Mouse (Mus musculus): ENCODE data around the gene Chd8.
"Not testable (repeated sequence)": the region's sequence is repeated elsewhere in the genome, so short reads cannot be mapped to it uniquely, and the experiment has no call there.

Gene Chd8

GRCm38 (mm10) chr14:52257484-52258213 is at the start of gene Chd8:
Gene Chd8, minus strand, starts transcription at chr14:52257780.
- DNase-seq (ENCODE audit: low spot score) = peak; percentile 98

GRCm38 (mm10) chr14:52306100-52306499 is 48.5 kb upstream of the Chd8 start:
- DNase-seq (ENCODE audit: low spot score) = no peak

- DNase-seq (ENCODE audit: low spot score) = peak; percentile 92
Observed at GRCm38 (mm10) chr14:52304644-52305271, 47.2 kb upstream of the Chd8 start, which contains the start of gene Mettl3. Gene Mettl3, minus strand, starts transcription at chr14:52305128.

- DNase-seq (ENCODE audit: low spot score) = not testable (repeated sequence)
Observed at GRCm38 (mm10) chr14:52303517-52303916, 45.9 kb upstream of the Chd8 start.

- no peak for DNase-seq (ENCODE audit: low spot score)
Observed at GRCm38 (mm10) chr14:52295558-52296264, 38.1 kb upstream of the Chd8 start.

- DNase-seq (ENCODE audit: low spot score) = no peak
Observed at GRCm38 (mm10) chr14:52284191-52284590, 26.6 kb upstream of the Chd8 start.

GRCm38 (mm10) chr14:52283629-52284028 is 26.0 kb upstream of the Chd8 start:
- no peak for DNase-seq (ENCODE audit: low spot score)

- DNase-seq (ENCODE audit: low spot score) = no peak
Observed at GRCm38 (mm10) chr14:52279747-52280120, 22.2 kb upstream of the Chd8 start.

- DNase-seq (ENCODE audit: low spot score) = peak; percentile 98
Observed at GRCm38 (mm10) chr14:52278932-52279746, 21.6 kb upstream of the Chd8 start, which contains the start of the genes Tox4 and Rab2b. Gene Tox4, plus strand, starts transcription at chr14:52279146. Gene Rab2b, minus strand, starts transcription at chr14:52279545.

GRCm38 (mm10) chr14:52277210-52277609 is 19.6 kb upstream of the Chd8 start:
- DNase-seq (ENCODE audit: low spot score) = no peak

- DNase-seq (ENCODE audit: low spot score) = no peak
Observed at GRCm38 (mm10) chr14:52272781-52273180, 15.2 kb upstream of the Chd8 start.

GRCm38 (mm10) chr14:52256311-52257175 is 1.0 kb downstream of the Chd8 start:
- no peak for DNase-seq (ENCODE audit: low spot score)

GRCm38 (mm10) chr14:52246129-52246528 is 11.5 kb downstream of the Chd8 start:
- DNase-seq (ENCODE audit: low spot score) = no peak

- DNase-seq (ENCODE audit: low spot score) = no peak
Observed at GRCm38 (mm10) chr14:52244690-52245042, 12.9 kb downstream of the Chd8 start.

GRCm38 (mm10) chr14:52244041-52244689 is 13.4 kb downstream of the Chd8 start:
- DNase-seq (ENCODE audit: low spot score) = peak; percentile 100

GRCm38 (mm10) chr14:52236216-52236615 is 21.4 kb downstream of the Chd8 start:
- DNase-seq (ENCODE audit: low spot score) = no peak

GRCm38 (mm10) chr14:52235165-52235564 is 22.4 kb downstream of the Chd8 start:
- DNase-seq (ENCODE audit: low spot score) = no peak

- no peak for DNase-seq (ENCODE audit: low spot score)
Observed at GRCm38 (mm10) chr14:52232249-52232648, 25.3 kb downstream of the Chd8 start.

GRCm38 (mm10) chr14:52225972-52226371 is 31.6 kb downstream of the Chd8 start:
- no peak for DNase-seq (ENCODE audit: low spot score)

- DNase-seq (ENCODE audit: low spot score) = no peak
Observed at GRCm38 (mm10) chr14:52217261-52217660, 40.3 kb downstream of the Chd8 start.

GRCm38 (mm10) chr14:52199412-52199811 is 58.2 kb downstream of the Chd8 start:
- DNase-seq (ENCODE audit: low spot score) = no peak
